Mouse (Mus musculus): Measurements from ENCODE around the gene Wdr95. TPM values are rescaled to one million over a fixed set of nuclear protein-coding genes. Genes with fewer than 3 reads are reported as not detected.

Wdr95 gene
- not detected for total RNA-seq (2021)
- long read RNA-seq, experiment 1: 0 reads
- long read RNA-seq, experiment 2: 0 reads

DNA sequence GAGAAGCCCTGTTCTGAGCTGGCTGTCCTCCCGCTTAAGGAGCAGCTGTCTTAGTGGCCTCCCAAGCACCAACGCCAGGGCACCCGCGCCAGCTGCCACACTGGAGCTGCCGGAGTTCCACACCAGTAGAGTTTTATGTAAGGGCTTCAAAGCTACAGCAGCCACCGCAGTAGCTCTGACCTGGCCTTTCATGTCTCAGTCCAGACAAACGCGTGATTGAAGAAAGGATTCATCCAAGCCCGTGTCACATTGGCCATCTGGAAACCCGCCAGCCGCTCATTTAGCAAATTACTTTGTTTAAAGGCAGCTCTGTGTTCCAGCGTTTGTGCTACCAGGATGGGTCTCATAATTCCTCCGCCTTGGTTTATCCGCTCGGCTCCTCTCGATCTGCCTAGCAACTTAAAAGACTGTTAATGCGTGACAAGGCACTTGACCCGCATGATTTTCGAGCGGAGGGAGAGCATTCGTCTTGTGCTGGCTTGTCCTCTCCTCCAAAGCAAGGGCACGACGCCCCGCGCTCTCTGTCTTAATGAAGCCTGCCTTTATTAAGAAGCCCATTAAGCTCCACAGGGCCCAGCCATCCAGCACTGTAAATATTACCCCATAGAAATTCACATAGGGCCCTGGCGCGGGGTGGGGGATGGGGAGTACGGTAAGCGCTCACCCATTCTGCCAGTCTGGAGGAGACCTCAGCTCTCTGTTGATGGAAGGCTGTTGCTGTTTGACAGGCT, at the start of gene Wdr95:
TSS of gene Wdr95 (plus strand) at position 681 of the 731 bp plus-strand sequence.
- DNase-seq: peak; percentile 64

DNA sequence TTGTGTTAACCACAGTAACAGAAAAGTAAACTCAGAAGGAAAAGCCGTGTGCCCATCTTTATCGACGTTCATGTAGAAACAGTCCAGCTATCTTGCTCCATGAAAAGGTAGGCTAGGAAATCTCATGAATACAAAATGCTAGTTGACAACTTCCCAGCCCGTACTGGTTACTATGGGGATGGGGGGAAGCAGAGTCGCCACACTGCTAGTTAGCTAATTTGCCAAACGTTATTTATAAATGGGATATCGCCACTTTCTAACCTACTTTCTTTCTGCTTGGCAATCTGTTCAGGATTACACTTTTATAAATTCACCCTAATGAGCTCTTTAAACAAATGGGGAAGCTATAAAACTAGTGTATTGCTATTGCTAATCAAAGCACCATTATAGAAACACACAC, 46.6 kb upstream of the Wdr95 start:
- no peak for DNase-seq

DNA sequence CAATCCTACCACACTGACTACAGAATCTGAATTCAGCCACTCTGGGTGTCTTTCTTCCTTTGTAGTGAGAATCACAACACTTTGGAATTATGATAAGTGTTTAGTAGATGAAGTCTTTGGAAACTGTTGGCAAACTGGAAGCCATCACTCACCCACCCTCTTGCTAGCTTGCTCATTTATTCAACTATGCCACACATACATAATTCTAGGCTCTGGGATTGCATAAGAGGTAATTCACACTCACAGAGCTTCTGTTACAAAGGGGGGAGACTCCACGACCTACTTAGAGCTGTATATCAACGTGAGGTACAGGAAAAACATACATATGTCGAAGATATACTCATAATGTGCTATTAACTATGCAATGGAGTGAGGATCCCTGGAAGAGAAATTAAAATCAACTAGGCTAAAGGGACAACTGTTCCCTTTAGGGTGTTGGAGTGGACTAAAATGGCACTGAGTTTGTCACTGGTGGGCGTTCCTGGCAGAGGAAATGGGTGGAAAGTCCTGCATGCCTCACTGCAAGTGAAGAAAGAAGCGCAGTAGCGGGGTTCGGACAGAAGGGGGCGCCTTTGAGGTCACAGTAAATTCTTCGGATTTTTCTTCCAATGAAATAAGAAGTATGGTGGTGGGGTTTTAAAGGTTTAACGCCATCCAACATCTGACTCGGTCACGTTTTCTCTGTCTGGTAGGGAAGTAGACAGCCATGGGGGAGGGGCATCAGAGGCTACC, 45.0 kb upstream of the Wdr95 start:
- no peak for DNase-seq

DNA sequence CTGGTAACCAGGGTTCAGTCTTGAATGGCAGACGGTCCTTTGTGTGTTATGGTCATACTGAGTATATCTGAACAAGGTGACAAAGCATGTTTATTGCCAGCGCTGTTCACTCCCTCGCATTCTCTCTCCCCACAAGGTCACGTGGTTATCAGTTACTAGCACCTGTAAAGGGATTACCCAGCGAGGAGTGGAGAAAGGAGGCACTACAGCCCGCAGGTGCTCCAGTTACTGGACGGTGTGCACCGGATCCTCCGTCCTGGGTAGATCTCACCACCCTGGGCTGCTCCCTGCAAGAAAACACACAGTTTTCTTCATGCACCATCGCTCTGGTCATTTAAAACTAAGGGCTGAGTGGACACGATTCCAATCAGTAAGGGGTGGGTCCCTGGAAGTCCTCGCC, 44.2 kb upstream of the Wdr95 start:
- no peak for DNase-seq

DNA sequence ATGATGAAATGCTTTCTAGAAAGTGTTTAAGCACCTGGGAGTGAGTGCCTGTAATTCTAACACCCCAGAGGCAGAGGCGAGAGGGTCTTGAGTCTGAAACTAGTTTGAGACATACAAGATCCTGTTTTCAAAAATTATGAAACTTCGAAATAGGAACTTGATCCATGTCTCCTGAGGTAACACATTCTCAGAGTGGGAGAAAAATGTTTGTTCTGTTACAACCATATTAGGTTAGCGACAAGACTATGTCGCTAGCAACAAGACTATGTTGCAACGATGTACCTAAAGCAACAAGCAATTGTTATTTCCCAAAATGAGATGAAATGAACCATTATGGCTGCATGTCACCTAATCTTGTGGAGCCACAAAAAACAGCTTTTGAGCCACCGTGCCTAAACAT, 43.0 kb upstream of the Wdr95 start:
- DNase-seq: no peak

DNA sequence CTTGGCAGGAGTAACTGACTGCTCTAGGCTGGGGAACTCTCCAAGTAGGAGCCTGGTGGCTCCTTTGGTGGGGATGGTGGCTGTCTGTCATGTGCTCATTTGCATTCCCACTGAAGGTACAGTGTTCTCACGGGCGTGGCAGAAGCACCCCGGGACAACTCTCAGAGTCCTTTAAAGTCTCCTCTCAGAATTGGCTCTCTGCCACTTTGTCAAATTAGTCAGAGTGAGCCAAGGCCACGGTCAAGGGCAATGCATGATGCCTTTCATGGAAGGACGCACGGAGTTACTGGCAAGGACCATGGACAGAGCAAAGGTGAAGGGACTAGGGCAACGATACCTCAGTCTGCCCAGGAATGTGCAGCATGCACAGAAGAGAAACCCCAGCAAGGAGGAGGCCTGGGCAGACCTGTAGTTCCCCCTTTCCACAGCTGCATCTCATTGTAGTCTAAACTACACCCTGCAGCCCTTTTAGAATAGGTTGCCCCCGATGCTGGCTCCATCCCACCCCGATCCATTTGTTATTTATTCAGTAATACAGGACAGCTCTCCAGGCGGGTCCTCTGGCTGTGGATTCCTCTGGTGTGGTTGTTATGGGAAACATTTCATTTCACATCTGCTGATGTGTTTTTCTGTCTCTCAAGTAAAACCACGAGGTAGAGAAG, 40.0 kb upstream of the Wdr95 start:
- no peak for DNase-seq

DNA sequence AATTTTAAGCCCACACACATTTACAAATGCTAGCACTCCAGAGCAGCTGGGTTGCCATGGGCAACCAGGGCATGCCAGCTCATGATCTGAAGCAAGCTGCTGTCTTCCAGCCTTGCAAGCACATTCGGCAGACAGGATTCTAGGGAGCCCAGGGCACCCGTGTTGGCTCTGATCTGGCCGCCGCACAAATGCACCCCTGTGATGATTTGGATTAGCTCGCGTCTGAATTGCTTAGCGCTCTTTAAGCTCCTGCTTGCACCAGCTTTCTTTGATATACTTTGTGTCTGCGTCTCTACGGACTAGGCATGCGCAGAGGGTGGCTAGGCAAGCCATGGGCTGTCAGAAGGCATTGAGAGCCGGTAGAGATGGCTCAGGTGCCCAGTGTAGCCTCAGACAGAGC, 39.3 kb upstream of the Wdr95 start:
- DNase-seq: no peak

DNA sequence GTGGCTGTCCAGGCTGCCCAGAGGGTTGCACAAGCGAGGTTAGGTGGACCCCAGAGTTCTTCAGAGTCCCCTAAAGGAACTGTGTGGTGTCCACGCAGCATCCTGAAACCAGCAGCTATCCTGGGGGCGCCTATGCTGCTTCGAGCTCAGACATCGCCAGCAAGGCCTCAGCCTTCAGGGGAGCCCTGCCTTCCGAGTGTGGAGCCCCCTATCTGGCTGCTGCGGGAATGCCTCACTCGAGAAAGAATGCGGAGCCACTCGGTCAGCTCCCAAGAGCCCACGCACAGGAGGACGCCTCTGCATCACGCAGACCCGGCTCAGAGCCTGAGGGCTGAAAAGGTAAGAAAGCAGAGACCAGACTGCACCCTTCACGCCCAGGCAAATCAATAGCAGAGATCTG, 38.2 kb upstream of the Wdr95 start:
- DNase-seq: no peak

DNA sequence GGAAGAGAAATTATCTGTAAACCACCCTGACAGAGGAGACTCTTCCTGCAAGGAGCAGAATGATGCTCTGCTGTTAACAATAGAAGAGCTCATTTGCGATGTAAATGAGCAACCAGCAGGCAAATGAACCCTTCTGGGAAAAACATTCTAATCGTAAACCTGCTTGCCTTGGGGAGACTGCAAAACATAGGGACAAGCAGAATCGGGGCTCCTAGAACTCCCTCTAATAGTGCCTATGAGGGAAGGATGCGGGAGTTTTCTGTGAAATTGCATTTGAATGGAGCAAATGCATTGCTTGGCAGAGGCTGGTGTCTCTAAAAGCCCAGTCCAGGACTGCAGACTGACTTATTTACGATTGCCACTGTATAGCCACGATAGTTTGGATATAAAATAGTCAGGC, 32.8 kb upstream of the Wdr95 start:
- DNase-seq: no peak

DNA sequence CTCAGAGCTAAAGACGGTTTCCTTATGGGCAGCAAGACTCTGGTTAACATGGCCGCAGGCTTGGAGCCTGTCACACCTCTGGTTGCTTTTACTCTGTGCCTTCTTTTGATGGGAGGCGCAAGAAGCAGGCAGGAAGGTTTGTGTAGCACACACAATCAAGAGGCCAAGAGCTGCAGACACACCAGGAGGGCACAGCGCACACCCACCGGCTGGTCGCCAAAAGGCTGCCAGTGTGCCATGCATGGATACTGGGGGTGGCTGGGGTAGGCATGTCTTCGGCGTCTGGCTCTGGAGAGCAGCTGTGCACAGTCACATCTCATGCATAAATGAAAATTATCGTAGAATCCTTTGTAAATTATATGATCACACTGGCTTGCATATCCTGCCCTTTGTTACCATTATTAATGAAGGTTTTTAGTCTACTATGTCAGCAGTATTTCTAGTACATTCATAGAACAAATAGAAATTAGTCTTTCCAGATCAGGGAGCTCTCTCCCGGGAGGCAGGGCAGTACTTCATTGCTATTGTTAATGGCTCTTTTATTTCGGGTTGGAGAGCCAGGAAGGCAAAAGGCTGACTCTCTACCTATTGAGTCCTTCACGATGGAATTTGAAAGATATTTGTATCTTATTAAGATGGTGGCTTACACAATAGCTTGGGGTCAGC, 31.9 kb upstream of the Wdr95 start:
- no peak for DNase-seq

DNA sequence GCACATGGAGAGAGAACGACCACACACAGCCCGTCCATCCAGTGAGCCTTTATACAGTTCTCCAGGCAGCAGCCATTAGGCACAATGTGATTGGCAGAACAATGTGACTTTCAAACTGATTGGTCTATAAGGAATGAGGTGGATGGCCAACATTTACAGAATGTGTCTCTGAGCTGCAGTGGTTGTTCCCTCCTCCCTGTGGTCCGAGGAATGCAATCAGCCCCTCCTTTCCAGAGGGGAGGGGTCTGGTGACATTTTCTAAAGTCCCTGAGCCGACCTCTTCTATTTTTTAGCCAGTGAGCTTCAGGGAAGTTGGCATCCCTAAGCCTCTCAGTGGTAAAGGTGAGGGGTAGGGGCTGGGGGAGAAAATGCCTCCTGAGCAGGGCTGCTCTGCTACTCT, 28.5 kb upstream of the Wdr95 start:
- no peak for DNase-seq

DNA sequence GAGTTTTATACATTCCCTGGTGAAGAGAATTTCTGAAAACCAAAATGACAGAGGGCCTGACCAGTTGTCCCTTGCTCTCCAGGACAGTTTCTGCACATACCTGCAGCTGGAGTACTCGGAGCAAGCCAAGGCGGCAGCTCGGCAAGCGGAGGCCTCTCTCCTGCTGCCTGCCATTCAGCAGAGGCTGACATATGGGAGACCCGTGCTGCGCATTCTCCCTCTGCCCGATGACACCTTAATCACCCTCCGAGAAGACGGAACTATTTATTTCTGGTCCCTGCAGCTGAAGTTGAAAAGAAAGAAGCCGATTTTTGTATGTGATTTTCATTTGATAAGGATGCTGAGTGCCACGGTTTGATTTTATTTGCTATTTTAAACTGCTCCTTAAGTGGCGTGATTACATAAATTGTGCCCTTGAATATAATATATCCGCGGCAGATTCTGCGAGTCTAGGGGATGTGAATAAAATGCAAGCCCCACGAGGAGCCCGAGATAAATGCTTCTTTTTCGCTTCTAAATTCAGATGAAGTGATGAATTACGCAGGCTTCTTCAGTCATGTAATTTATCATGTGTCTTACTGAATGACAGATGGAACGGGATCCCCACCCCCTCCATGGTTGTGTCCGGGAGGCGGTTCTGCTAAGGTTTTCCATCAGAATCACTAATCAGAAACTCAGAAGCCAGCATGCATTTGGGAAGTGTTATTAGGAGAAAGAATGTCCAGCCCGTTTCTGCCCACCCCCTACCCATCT, 24.9 kb upstream of the Wdr95 start:
- no peak for DNase-seq

DNA sequence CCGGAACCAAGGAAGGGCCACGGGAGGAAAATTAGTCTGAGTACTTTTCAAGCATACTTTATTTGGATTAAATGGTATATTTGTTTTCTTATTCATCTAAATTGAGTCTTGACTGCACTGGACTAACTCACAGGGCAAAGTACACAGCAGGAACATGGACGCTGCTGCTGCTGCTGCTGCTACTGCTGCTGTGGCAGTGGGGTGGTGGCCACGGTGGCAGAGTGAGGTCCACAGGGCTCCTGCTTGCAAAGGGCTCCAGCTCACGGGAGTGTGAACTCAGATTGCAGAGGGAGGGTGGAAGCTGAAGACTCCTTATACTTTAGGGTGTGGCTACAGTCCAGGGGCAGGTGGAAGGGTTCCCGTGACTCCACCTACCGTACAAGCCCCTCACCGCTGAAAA, 23.5 kb upstream of the Wdr95 start:
- no peak for DNase-seq

DNA sequence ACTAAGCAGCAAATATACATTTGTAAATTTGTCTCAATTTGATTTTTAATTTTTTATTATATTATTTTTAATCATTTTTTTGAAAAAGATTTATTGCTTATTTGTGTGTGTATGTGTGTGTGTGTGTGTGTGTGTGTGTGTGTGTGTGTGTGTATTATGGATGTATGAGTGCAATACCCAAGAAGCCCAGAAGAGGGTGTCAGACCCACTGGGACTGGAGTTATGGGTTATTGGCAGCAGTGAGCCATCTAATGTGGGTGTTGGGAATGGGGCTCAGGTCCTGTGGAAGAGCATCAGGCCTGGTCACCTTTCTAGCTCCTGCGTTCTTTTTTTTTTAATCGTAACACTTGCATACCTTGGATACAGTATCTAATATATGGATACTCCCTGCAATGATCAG, 22.4 kb upstream of the Wdr95 start:
- DNase-seq: no peak

DNA sequence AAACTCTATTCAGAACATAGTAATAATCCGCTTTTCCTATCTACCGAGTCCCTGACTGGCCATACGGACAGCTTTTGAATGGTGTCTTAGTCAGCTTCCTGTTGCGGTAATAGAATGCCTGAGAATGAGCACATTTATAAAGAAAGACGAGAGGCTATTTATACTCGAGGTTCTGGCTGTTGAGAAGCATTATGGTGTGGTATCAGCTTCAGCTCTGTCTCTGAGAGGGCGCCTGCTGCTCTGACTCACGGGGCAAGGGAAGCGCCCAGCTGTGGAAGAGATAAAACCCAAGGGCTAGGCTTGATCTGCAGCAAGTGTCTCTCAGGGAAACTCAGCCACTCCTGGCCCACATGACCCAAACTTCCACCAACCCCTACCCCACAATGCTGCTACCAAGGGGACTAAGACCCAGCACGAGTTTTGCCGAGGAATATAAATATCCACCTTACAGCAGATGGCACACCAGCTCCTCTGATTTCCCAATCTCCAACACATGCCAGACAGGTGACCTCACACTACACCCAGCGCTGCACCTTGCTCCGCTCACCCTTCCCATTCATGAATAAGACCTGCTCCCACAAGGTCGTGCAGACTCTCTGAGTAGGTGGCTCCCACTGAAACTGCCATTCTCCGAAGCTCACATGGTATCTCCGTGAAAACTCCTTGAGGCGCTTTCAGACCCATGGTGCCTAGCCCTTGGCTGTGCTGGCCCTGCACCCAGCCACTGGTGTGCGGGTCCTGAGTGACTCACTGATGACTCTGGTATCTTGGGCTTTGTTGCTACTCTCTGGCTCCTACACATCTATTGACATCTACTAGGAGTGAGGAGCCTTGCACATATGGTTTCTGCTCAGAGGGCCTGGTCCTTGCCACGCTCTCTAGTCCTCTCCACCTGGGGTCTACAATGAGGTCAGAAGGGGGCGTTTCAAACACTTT, 20.1 kb upstream of the Wdr95 start:
- no peak for DNase-seq

DNA sequence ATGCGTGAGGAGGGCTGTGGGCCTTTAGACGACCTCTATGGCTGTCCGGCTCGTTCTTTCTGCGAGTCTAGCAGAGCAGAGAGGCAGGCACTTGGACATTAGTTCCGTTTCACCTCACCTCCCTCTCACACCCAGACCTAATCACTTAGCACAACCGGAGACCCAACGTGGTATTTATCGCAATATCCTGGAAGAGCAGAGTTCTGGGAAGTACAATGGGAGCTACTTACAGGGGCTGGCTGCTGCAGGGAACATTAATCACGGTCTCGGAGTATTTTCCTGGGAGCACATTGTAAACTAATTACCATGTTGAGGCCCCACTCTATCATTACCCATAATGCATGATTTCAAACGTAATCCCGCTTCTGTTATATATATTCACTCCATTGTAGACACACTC, 18.2 kb upstream of the Wdr95 start:
- no peak for DNase-seq

DNA sequence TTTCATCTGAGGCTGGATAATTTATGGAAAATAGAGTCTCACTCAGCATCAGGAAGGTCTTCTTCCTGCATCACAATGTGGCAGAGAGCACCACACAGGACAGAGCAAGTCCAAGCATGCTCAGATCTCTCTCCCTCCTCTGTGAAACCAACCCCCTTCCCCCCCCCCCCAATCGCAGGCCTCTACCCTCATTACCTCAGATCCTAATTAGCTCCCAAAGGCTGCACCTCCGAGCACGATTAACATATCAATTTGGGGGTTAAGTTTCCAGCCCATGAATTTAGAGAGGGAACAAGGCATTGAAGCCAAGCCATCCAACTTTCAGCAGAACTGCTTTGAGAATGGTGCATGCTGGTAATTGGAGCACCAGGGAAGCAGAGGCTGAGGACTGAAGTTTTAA, 15.8 kb upstream of the Wdr95 start:
- no peak for DNase-seq

DNA sequence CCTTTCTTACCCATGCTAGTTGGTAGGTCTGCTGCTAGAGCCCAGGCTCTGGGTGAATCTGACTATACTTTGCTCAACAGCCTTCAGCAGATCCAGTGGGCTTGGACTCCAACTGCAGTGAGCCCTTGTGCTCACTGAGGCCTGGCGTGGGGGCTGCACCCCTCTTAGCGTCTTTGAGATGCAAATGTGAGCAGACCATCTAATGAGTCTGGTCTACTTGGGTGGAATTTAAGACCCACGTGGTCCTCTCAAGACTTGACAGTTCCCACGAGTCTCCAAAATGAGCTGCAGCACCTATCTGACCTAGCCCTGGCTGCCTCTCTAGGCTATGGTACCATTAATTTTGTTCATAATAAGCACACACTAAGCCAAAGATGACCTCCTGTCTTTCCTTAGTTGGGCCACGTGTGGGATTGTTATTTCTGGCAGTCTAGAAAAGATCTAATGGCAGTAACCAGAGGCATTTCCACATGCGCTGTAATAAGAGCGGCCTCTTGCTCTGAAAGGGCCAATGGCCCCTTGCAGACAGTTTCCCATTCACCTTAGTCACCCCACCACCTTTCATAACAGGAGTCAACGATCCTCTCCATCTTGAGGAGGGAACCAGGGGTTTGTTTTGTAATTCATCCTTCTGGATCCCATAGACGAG, 14.9 kb upstream of the Wdr95 start:
- no peak for DNase-seq

DNA sequence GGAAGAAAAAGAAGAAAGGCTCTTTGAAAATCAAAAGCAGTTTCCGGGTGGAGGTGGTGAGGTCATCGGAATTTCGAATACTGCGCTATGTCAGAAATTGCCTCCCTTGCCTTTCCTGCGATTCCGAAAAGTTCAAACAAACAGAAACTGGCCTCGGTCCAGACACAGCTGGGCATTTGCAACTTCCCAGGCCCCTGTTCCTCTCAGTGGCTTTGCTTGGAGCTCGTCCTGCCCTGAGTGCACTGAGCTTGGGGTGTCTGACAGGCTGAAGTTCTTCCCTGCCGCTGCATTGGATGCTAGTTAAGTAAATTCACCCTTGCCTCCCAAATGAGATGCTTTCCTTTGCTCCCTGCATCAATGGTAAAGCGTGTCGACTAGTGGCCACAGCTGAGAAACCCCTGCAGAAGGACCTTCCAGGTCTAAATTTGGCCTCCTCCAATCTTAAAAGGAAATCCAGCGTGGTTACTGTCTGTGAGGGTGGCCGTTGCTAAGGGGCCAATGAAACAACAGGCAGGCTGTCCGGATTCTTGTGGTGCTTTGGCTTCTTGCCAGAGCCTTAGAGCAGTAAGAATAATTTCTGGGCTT, 14.3 kb upstream of the Wdr95 start:
- DNase-seq: peak; percentile 18

DNA sequence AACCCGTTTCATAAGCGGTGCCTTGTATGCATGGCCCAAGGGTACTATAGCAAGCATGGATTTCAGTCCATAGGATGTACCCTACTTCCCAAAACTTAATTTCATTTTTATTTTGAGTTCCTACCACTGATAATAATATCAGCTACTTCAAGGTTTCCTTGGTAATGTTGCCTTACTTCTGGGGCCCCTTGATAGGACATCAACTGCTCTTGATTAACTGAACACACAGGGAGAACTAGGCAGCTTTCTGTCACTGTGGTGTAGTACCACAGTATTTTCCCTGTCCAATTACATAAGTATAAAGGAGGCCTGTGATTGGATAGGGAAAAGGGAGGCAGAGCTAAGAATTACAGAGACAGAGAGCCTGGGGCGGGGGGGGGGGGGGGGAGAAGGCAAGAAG, 13.6 kb upstream of the Wdr95 start:
- no peak for DNase-seq
